Mouse (Mus musculus) cortical plate, adult 2 months (tissue): ENCODE measurements around the gene Txnrd1.

Experiments
- CTCF ChIP-seq: fragments of 200-500 bp; IDR thresholded peaks from 2 replicates; pipeline ENCODE4 v1.5.1; 2011; ENCODE audit warnings: mild to moderate bottlenecking, control low read depth, low read length; ENCODE audit not compliant: insufficient read depth; ENCODE audit errors: extremely low read depth
- POLR2A ChIP-seq: fragments of 200-500 bp; IDR thresholded peaks from 2 replicates; pipeline ENCODE4 v1.6.1; 2011; ENCODE audit warnings: mild to moderate bottlenecking, low read length, control low read depth; ENCODE audit not compliant: insufficient read depth; ENCODE audit errors: extremely low read depth

GRCm38 (mm10) chr10:82913238-82913637 lies 79.5 kb downstream of the Txnrd1 start:
- TF ChIP-seq POLR2A, result no peak
- no peak for TF ChIP-seq CTCF
